Mouse (Mus musculus) forebrain, embryonic 11.5 days (tissue): Measurements from ENCODE around the gene Galk2. TPM values are rescaled to one million over a fixed set of nuclear protein-coding genes. Genes with fewer than 3 reads are reported as not detected.
A peak's percentile ranks its signal among the peaks of the same experiment; 100 is the strongest.

Experiments used
- ATAC-seq: fragments of 200-750 bp; cut with Nextera tagmentation; replicated peaks from 2 replicates; pipeline ENCODE4 v1.8.0; 2017; ENCODE audit warnings: moderate TSS enrichment; ENCODE audit not compliant: low FRiP score
- DNase-seq: peaks from one replicate; pipeline ENCODE4 v3.0.0-alpha.2; 2017; ENCODE audit warnings: low spot score
- H3K27ac ChIP-seq: fragments of 300-500 bp; sonication (generic); 2 replicates; pipeline ENCODE4 v1.5.1; 2014; ENCODE audit warnings: low read depth, low read length
- H3K27me3 ChIP-seq: fragments of 300-500 bp; sonication (generic); 2 replicates; pipeline ENCODE4 v1.6.1; 2014; ENCODE audit warnings: mild to moderate bottlenecking, low read length, mixed read lengths; ENCODE audit not compliant: control insufficient read depth, insufficient read depth
- H3K36me3 ChIP-seq: fragments of 300-500 bp; sonication (generic); 2 replicates; pipeline ENCODE4 v1.6.1; 2014; ENCODE audit warnings: mild to moderate bottlenecking, low read length, moderate library complexity, mixed read lengths; ENCODE audit not compliant: control insufficient read depth, insufficient read depth
- H3K4me1 ChIP-seq: fragments of 300-500 bp; sonication (generic); replicated peaks from 2 replicates; pipeline ENCODE4 v1.6.1; 2014; ENCODE audit warnings: low read length, mixed read lengths; ENCODE audit not compliant: control insufficient read depth, insufficient read depth
- H3K4me2 ChIP-seq: fragments of 300-500 bp; sonication (generic); 2 replicates; pipeline ENCODE4 v1.6.1; 2014; ENCODE audit warnings: low read depth, mild to moderate bottlenecking, low read length, moderate library complexity, mixed read lengths; ENCODE audit not compliant: severe bottlenecking
- H3K4me3 ChIP-seq: fragments of 300-500 bp; sonication (generic); 2 replicates; pipeline ENCODE4 v1.5.1; 2014; ENCODE audit warnings: low read depth, low read length
- H3K9ac ChIP-seq: fragments of 300-500 bp; sonication (generic); 2 replicates; pipeline ENCODE4 v1.6.1; 2014; ENCODE audit warnings: low read length
- H3K9me3 ChIP-seq: fragments of 300-500 bp; sonication (generic); 2 replicates; pipeline ENCODE4 v1.6.1; 2016; ENCODE audit warnings: low read length, mixed read lengths; ENCODE audit not compliant: control insufficient read depth
- WGBS: fragments of 180-500 bp; shearing (Covaris S2); extraction: QIAGEN DNeasy Blood & Tissue Kit; methylation state at CpG from one replicate; pipeline ENCODE4 v1.1.7; 2014; 5-methylcytosine and 5-hydroxymethylcytosine counted together
- polyA plus RNA-seq: library from polyadenylated mRNA; unstranded; fragments of >200 nt; fragmentation: Nextera tagmentation; extraction: Ambion mirVana; gene quantifications from 2 replicates; pipeline ENCODE4 v1.2.1, GENCODE M21; 2014

The Galk2 gene
- polyA plus RNA-seq, 1 experiment from 2014 or later = 29.3 TPM

DNA sequence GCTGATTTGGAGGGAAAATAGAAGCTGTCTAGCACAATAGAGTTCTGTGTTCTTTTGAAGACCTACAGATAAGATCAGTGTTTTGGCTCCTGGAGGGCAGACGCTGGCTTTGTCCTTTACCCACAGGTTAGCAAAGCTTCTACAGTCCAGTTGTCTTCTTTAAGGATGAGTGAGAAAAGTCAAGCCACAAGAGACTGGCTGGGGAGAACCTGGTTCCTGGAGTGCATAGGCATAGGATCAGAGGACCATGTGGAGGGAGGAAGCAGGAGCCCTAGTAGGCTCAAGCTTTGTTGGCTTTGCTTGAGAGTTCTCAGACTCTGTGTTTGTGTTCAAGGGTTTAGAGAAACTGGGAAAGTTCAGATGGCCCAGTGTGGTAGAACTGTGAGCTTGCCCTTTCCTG, 65.6 kb downstream of the Galk2 start:
- ATAC-seq = no peak
- H3K4me3 ChIP-seq = no peak overlapping the region
- WGBS = 63% methylated on average over 1 of the region's 1 CpGs
- H3K9me3 ChIP-seq = no peaks in the 10 kb centered on the region
- H3K36me3 ChIP-seq = no peaks in the 10 kb centered on the region
- no peak overlapping the region for H3K9ac ChIP-seq
- no peaks in the 10 kb centered on the region for H3K27me3 ChIP-seq
- no peaks in the 10 kb centered on the region for H3K4me1 ChIP-seq
- no peak overlapping the region for H3K4me2 ChIP-seq
- H3K27ac ChIP-seq = no peak overlapping the region
- no peak for DNase-seq

DNA sequence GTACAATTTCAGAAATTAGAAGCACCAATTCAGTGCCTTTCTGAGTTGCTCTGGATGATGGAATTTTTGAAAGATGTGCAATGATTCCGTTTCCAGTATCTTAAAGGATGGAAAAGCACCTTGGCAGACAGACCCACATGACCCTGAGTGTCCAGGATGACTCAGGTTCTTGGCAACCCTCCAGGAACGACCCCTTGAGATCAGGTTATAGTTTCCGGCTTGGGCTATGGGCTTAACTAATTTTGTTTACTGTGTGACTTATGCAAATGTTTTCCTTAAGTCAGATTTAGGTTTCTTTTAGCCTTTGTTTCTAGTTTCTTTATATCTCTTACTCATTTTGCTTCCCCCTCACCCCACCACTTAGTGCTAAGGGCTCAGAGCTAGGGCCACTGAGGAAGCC, 66.2 kb downstream of the Galk2 start:
- H3K9ac ChIP-seq = no peak overlapping the region
- H3K36me3 ChIP-seq = no peaks in the 10 kb centered on the region
- H3K4me1 ChIP-seq = no peaks in the 10 kb centered on the region
- H3K27me3 ChIP-seq = no peaks in the 10 kb centered on the region
- H3K27ac ChIP-seq = no peak overlapping the region
- H3K9me3 ChIP-seq = no peaks in the 10 kb centered on the region
- no peak overlapping the region for H3K4me2 ChIP-seq
- ATAC-seq = no peak
- no peak for DNase-seq
- no peak overlapping the region for H3K4me3 ChIP-seq
- WGBS = 87% methylated on average over 3 of the region's 3 CpGs

DNA sequence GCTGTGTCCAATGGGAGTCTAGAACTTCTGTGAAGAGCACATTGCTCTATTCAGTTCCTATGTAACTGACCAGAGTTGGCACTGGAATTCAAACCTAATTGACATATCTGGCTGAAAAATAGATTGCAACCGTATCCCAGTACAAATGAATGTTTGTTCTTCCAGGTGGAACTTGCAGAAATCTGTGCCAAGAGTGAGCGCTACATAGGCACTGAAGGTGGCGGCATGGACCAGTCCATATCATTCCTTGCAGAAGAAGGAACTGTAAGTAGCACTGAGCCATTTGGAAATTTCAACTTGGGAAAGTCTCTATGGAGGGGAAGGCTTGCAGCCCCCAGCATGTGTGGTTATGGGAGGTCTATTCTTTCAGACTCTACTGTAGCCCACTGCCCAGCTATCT, 70.5 kb downstream of the Galk2 start:
- Histone ChIP-seq H3K4me3 (no peak overlapping the region), H3K4me2 (no peak overlapping the region), H3K27ac (no peak overlapping the region), H3K36me3 (no peaks in the 10 kb centered on the region), H3K27me3 (no peaks in the 10 kb centered on the region), H3K9me3 (no peaks in the 10 kb centered on the region), H3K4me1 (no peaks in the 10 kb centered on the region), H3K9ac (no peak overlapping the region)
- WGBS = 96% methylated on average over 3 of the region's 3 CpGs
- ATAC-seq = no peak
- no peak for DNase-seq

DNA sequence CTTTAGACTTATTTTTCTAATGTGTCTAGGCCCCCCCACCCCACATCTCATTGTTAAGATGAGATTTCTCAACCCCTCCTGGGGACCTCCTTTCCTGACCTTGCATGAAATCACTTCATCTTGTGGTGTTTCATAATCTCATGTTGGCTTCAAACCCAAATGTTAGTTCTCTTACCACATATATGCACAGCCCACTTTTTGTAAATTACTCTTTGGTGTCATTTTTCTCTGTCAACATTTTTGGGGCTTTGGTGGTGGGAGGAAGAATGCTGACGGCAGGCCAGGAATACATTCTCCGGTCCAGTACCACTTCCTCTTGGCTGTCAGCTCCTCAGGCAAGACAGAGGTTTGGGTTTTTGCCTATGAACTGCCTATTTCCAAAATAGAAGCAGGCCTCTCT, 71.0 kb downstream of the Galk2 start:
- H3K4me1 ChIP-seq = no peaks in the 10 kb centered on the region
- no peak overlapping the region for H3K4me3 ChIP-seq
- ATAC-seq = no peak
- H3K9me3 ChIP-seq = no peaks in the 10 kb centered on the region
- no peak for DNase-seq
- no peaks in the 10 kb centered on the region for H3K27me3 ChIP-seq
- no peak overlapping the region for H3K9ac ChIP-seq
- H3K36me3 ChIP-seq = no peaks in the 10 kb centered on the region
- WGBS = 87% methylated on average over 2 of the region's 2 CpGs
- no peak overlapping the region for H3K4me2 ChIP-seq
- H3K27ac ChIP-seq = no peak overlapping the region

DNA sequence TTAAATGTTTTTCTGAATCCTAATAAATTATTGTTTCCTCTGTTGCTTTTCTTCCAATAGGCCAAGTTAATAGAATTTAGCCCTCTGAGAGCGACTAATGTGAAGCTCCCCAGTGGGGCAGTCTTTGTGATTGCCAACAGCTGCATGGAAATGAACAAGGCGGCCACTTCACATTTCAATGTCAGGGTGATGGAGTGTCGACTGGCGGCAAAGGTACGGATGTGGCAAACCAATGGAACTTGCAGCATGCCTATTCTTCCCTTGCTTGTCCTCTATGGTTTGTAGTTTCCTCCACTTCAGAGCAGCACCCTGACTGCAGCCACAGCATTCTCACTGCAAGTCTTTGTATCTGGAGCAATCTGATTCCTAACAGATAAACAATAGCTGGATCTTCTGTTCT, 72.3 kb downstream of the Galk2 start:
- 75% methylated on average over 5 of the region's 5 CpGs for WGBS

DNA sequence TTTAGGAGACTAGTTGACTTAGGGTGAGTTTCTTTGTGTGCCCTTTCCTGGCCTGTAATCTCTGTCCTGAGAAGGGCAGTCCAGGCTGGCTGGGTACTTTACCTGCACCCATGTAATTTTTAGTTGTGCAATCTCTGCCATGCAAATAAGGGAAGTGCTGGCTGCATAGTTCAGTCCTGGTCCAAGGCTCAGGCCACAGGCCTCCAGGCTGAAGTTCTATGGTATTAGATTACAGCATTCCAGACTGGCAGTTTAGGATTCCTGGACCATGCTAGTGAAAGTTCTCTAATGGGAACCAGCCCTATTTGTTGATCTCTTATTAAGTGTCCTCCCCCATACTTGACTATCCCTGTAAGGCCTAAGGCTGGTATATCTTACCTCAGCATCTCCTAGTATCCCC, 73.8 kb downstream of the Galk2 start:
- no peaks in the 10 kb centered on the region for H3K27me3 ChIP-seq
- H3K4me1 ChIP-seq = no peaks in the 10 kb centered on the region
- no peak overlapping the region for H3K27ac ChIP-seq
- H3K4me3 ChIP-seq = no peak overlapping the region
- no peak for DNase-seq
- H3K9me3 ChIP-seq = no peaks in the 10 kb centered on the region
- no peak overlapping the region for H3K4me2 ChIP-seq
- H3K9ac ChIP-seq = no peak overlapping the region
- H3K36me3 ChIP-seq = no peaks in the 10 kb centered on the region
- ATAC-seq = no peak

More for the DNA sequence above, 72.3 kb downstream of the Galk2 start:
- no peaks in the 10 kb centered on the region for H3K27me3 ChIP-seq
- no peaks in the 10 kb centered on the region for H3K36me3 ChIP-seq
- no peaks in the 10 kb centered on the region for H3K9me3 ChIP-seq
- H3K4me1 ChIP-seq = no peaks in the 10 kb centered on the region
- H3K27ac ChIP-seq = no peak overlapping the region
- ATAC-seq = no peak
- no peak overlapping the region for H3K9ac ChIP-seq
- H3K4me3 ChIP-seq = no peak overlapping the region
- H3K4me2 ChIP-seq = no peak overlapping the region
- DNase-seq = no peak

DNA sequence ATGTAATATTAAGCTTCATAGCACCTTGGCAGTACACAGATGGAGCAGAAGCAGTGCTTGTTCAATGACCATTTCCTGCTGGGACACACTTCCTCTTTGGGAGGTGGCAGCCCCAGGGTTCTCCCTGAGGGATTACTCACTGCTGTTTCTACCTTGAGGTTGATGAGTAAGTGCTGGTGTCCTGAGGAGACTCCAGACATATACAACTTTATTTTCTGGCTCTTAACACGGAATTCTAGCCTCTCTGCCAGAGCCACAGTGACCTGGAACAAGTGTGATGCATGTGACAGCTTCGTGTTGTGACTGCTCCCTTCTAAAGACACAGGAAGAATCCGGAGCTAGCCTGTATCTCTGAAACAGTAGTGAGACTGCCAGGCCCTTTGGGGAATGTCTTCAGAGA, 75.1 kb downstream of the Galk2 start:
- Histone ChIP-seq H3K9me3 (no peaks in the 10 kb centered on the region), H3K4me3 (no peak overlapping the region), H3K27me3 (no peaks in the 10 kb centered on the region), H3K9ac (no peak overlapping the region), H3K27ac (no peak overlapping the region), H3K36me3 (no peaks in the 10 kb centered on the region), H3K4me2 (no peak overlapping the region), H3K4me1 (no peaks in the 10 kb centered on the region)
- ATAC-seq = no peak
- no peak for DNase-seq
- WGBS = 71% methylated on average over 3 of the region's 3 CpGs

DNA sequence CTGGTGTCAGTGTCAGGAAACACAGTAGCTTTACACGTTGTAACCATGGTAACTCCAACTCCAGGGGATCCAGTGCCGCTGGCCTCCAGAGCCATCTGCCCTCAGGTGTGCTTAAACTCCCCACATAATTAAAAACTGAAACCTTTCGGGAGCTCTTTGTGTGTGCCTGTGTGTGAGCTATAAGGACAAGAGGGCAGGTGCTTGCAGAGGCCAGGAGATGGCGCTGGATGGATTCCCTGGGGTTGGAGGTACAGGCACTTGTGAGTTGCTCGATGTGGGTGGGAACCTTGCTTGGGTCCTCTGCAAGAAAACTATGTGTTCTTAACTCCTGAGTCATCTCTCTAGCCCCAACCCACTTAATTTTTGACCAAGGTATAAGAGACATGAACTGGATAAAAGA, 77.5 kb downstream of the Galk2 start:
- DNase-seq (no peak), ATAC-seq (0 out of 2 replicates have a peak, but pooled peaks have one; percentile 33)
- Histone ChIP-seq H3K27ac (no peak overlapping the region), H3K27me3 (no peaks in the 10 kb centered on the region), H3K4me3 (no peak overlapping the region), H3K4me2 (no peak overlapping the region), H3K4me1 (no peaks in the 10 kb centered on the region), H3K36me3 (no peaks in the 10 kb centered on the region), H3K9ac (no peak overlapping the region), H3K9me3 (no peaks in the 10 kb centered on the region)
- WGBS = 52% methylated on average over 5 of the region's 5 CpGs

DNA sequence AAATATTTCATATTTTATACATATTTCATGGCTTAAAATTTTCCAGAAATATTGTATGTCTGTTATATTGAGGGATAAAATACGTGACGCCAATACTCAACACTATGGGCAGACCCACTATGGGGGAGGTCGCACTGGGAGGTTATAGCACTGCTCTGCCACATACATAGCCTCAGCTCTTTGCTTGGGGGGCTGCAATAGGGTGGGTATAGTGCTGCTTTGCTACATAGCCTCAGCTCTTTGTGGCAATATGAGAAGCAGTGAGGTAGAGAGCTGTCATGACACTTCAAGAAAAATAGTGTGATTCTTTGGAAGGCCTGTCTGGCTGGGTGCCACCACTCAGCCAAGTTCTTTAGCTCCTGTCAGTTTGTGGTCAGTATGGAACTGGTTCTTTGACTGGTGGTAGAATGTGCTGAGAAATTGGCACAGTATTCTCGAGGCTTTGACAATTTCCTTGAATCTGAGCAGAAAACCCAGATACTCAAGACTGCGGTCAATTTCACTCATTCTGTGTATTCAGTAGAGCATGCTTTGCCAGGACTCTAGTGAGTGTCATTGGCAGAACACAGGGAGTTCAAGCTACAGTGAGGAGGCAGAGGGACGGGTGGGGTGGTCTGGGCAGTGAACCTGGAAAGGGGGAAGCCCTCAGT, 80.2 kb downstream of the Galk2 start:
- no peak for DNase-seq
- no peaks in the 10 kb centered on the region for H3K36me3 ChIP-seq

More for the DNA sequence above, 80.2 kb downstream of the Galk2 start:
- 92% methylated on average over 6 of the region's 6 CpGs for WGBS
- no peaks in the 10 kb centered on the region for H3K4me1 ChIP-seq
- no peak for ATAC-seq
- no peaks in the 10 kb centered on the region for H3K9me3 ChIP-seq
- H3K4me3 ChIP-seq = no peak overlapping the region
- H3K4me2 ChIP-seq = no peak overlapping the region
- H3K27ac ChIP-seq = no peak overlapping the region
- no peaks in the 10 kb centered on the region for H3K27me3 ChIP-seq
- no peak overlapping the region for H3K9ac ChIP-seq
